Mouse (Mus musculus): Measurements from ENCODE around the gene Gpa33. TPM values are rescaled to one million over a fixed set of nuclear protein-coding genes. Genes with fewer than 3 reads are reported as not detected.

Gpa33 gene
- total RNA-seq (2023): not detected in 4 replicates

GRCm38 (mm10) chr1:166130224-166130860 is at the start of gene Gpa33:
Gene Gpa33 (plus strand): TSS chr1:166130238.

GRCm38 (mm10) chr1:166127719-166128118 is 2.3 kb upstream of the Gpa33 start, which contains the start of gene Dusp27:
Gene Dusp27 (minus strand): TSS chr1:166127922.

Other genes with a start within 250 kb of the Gpa33 start
- 72.6 to 83.5 TPM (median 75.1 TPM) in 4 replicates for gene Pou2f1, start 127.6 kb upstream of the Gpa33 start, total RNA-seq (2023)
- not detected in 4 replicates for gene Dusp27, start 2.3 kb upstream of the Gpa33 start, total RNA-seq (2023)
- gene Mael, start 108.5 kb downstream of the Gpa33 start, total RNA-seq (2023): not detected in 4 replicates
- 0.15 to 0.28 TPM (median 0.21 TPM) in 3 of 4 replicates, not detected in the other for gene Ildr2, start 123.9 kb downstream of the Gpa33 start, total RNA-seq (2023)
- 25.7 to 30.4 TPM (median 28.5 TPM) in 4 replicates for gene Tada1, start 248.9 kb downstream of the Gpa33 start, total RNA-seq (2023)

Data from B cell, adult 62 days (primary cell).